Comparison of ENCODE assay signal across 16 mouse cellular contexts in the genomic region with DNA sequence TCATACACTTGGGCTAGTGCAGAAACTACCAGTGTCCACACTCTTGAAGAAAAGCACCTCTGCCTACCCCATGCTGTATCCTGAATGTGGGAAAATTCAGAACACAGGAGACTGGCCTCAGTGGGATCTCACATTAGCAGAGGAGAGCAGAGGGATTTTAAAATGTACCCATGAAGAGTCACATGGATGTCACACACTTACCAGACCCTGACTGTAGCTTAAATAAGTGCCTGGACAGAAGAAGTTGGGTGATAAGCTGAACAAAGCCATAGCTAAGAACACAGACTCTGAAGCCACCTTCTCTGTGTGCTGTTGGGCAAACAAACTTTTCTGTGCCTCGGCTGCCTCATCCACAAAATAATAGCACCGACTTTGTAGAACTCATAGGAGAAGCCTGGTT.
"Had no signal": no experiment of that assay in that cellular context is flagged by ENCODE, and none has a peak within 500 bp of the region (broad histone marks: within the 10 kb centered on the region; RNA-seq: fewer than 3 reads in every experiment).

No protein-coding gene starts in this region.

- H3K9ac ChIP-seq: neural tube, embryonic 13.5 days; neural tube, embryonic 15.5 days; stomach, embryonic 15.5 days had no signal

- H3K4me2 ChIP-seq: neural tube, embryonic 13.5 days; neural tube, embryonic 15.5 days; stomach, embryonic 15.5 days had no signal

- H3K9me3 ChIP-seq: neural tube, embryonic 13.5 days; neural tube, embryonic 15.5 days; stomach, embryonic 15.5 days had no signal

- H3K4me1 ChIP-seq: stomach, embryonic 15.5 days had no signal

- H3K27ac ChIP-seq: neural tube, embryonic 13.5 days; neural tube, embryonic 15.5 days; stomach, embryonic 15.5 days; stomach, postnatal 0 days had no signal

- H3K36me3 ChIP-seq: neural tube, embryonic 13.5 days; neural tube, embryonic 15.5 days; stomach, embryonic 15.5 days had no signal

- H3K27me3 ChIP-seq: neural tube, embryonic 13.5 days; neural tube, embryonic 15.5 days; stomach, embryonic 15.5 days had no signal

- DNase-seq: retina, postnatal 1 day; right cerebral cortex, adult 18-20 months; right cerebral cortex, postnatal 14 days; right cerebral cortex, postnatal 25 days; right cerebral cortex, postnatal 4 days; spleen, adult 18-20 months; thymus, adult 18-20 months; thymus, adult 2 months; thymus, postnatal 14 days; thymus, postnatal 25 days; thymus, postnatal 36 days; thymus, postnatal 4 days had no signal

- H3K4me3 ChIP-seq: neural tube, embryonic 13.5 days; neural tube, embryonic 15.5 days; stomach, embryonic 15.5 days had no signal
